Mouse (Mus musculus): ENCODE data around the gene 4931409K22Rik.
A peak's percentile ranks its signal among the peaks of the same experiment; 100 is the strongest.

- TF ChIP-seq CHD2 (IDR thresholded peaks at IDR 0.05; ENCODE audit: low read length): no peak
- no peak for TF ChIP-seq NELFE (IDR thresholded peaks at IDR 0.05; ENCODE audit: low read depth, low read length)
- TF ChIP-seq MAZ (IDR thresholded peaks at IDR 0.05; ENCODE audit: low read depth, low read length): no peak
- TF ChIP-seq JUND (conservative IDR thresholded peaks at IDR 0.05; ENCODE audit: low read depth, low read length): no peak
- no peak for TF ChIP-seq POLR2A (IDR thresholded peaks at IDR 0.05; ENCODE audit: low read depth, low read length)
- TF ChIP-seq HCFC1 (IDR thresholded peaks at IDR 0.05; ENCODE audit: low read depth, low read length): no peak
- peak; percentile 25 to 71; a peak in 3 of 4 replicates for TF ChIP-seq CTCF (conservative IDR thresholded peaks at IDR 0.05 in 1 of 2, IDR thresholded peaks at IDR 0.05 in 1 of 2; ENCODE audit: low read depth in 2 of 2, low read length in 2 of 2)
- TF ChIP-seq ZC3H11A (IDR thresholded peaks at IDR 0.05; ENCODE audit: low read depth, low read length): no peak
- no peak for TF ChIP-seq USF1 (IDR thresholded peaks at IDR 0.05; ENCODE audit: low read depth, low read length)
Measured at GRCm38 (mm10) chr5:24510635-24511034, 46.0 kb downstream of the 4931409K22Rik start.

Measured in CH12.LX (cell line).